Mouse (Mus musculus) bone marrow macrophage, adult 2 months (primary cell): ENCODE data around the gene Mab21l2. TPM values are rescaled to one million over a fixed set of nuclear protein-coding genes. Genes with fewer than 3 reads are reported as not detected.
A peak's percentile ranks its signal among the peaks of the same experiment; 100 is the strongest.

Experiments used
- H3K27ac ChIP-seq: 2 replicates; pipeline ENCODE4 v1.5.1; 2012; ENCODE audit warnings: low read depth, low read length; ENCODE audit not compliant: insufficient read depth
- H3K4me1 ChIP-seq: 2 replicates; pipeline ENCODE4 v1.6.1; 2012; ENCODE audit warnings: low read length; ENCODE audit not compliant: control insufficient read depth, insufficient read depth
- H3K4me3 ChIP-seq: 2 replicates; pipeline ENCODE4 v1.5.1; 2012; ENCODE audit warnings: mild to moderate bottlenecking, low read length, moderate library complexity; ENCODE audit not compliant: insufficient read depth
- CTCF ChIP-seq: IDR thresholded peaks from 2 replicates; pipeline ENCODE4 v1.5.1; 2012; ENCODE audit warnings: low read depth, mild to moderate bottlenecking, low read length, moderate library complexity
- POLR2A ChIP-seq: IDR thresholded peaks from 2 replicates; pipeline ENCODE4 v1.6.1; 2012; ENCODE audit warnings: mild to moderate bottlenecking, low read depth, low read length, borderline replicate concordance
- polyA plus RNA-seq: library from polyadenylated mRNA; stranded (reverse); fragments of >200 nt; gene quantifications from 2 replicates; pipeline ENCODE4 v1.2.4, GENCODE M21; 2012; ENCODE audit not compliant: missing spikeins, insufficient read depth, insufficient read length

The Mab21l2 gene
- polyA plus RNA-seq, 1 experiment = not detected

GRCm38 (mm10) chr3:86552170-86552569 is 3.7 kb upstream of the Mab21l2 start:
- TF ChIP-seq POLR2A (no peak), CTCF (no peak)
- H3K4me1 ChIP-seq = peaks cover 9% of the 10 kb centered on the region
- no peak overlapping the region for H3K4me3 ChIP-seq
- H3K27ac ChIP-seq = no peak overlapping the region

- H3K27ac ChIP-seq = no peak overlapping the region
- peaks cover 3% of the 10 kb centered on the region; the same call in 1 of the 2 replicates for H3K4me1 ChIP-seq
- no peak overlapping the region for H3K4me3 ChIP-seq
- TF ChIP-seq CTCF (no peak), POLR2A (no peak)
These were observed 2.7 kb upstream of the Mab21l2 start for GRCm38 (mm10) chr3:86551011-86551728.

DNA sequence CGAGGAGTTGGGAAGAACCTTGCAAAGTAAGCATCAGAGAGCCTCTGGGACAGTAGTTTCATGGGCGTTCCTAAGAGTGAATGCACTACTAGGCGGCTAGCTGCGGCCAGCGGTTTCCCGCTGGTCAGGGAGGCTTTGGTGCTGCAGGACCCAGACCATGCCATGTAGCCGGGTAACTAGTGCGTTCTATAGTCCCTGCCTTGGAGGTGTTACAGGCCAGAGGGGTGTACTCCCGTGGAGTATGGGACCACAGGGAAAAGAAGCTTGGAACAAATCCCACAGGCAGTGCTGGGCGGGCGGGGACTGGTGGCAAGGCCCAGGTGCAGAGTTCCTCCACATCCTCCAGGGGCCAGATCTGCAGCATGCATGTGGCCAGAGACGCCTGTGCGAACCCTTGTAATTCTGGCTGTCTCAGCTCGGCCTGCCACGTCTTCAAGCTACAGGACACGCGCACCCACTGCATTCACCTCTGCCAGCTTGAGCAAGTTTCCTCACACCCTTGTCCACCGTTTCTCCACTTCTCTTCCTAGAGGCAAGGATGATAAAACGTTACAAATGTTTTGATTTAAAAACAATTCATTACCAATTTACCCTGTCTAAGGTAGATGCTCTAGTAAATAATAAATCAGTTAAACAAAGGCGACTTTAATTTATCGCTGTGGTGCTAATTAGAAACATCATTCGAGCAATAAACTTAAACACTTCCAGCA is 2.0 kb upstream of the Mab21l2 start:
- Histone ChIP-seq H3K4me3 (no peak overlapping the region), H3K27ac (no peak overlapping the region), H3K4me1 (peaks cover 3% of the 10 kb centered on the region; the same call in 1 of the 2 replicates)
- TF ChIP-seq POLR2A (no peak), CTCF (no peak)

DNA sequence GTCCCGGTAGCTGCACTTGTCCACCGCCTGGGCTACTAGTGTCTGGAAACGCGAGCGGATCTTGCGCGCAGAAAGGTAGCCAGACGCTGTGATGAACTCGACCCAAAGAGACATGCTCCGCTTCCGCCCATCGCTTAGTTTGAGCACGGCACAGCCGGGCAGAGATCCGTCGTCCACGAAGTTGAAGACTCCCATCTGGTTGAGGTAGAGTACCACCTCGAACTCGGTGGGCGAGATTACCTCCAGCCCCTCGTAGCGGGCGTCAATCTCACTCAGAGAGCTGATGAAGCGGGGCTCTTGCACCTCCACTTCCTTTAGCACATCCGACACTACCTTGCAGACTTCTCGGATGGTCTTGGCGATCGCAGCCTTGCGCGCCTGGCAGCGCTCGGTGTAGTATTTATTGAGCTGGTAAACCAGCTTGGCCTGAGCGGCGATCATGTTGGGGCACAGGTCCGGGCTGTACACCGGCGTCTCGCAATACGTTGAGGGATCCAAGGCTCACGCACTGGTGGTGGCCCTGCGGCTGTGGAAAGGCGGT is 1.1 kb downstream of the Mab21l2 start:
- Histone ChIP-seq H3K27ac (no peak overlapping the region), H3K4me1 (peaks cover 3% of the 10 kb centered on the region; the same call in 1 of the 2 replicates), H3K4me3 (peak overlapping the region; percentile 56)
- TF ChIP-seq CTCF (no peak), POLR2A (no peak)

DNA sequence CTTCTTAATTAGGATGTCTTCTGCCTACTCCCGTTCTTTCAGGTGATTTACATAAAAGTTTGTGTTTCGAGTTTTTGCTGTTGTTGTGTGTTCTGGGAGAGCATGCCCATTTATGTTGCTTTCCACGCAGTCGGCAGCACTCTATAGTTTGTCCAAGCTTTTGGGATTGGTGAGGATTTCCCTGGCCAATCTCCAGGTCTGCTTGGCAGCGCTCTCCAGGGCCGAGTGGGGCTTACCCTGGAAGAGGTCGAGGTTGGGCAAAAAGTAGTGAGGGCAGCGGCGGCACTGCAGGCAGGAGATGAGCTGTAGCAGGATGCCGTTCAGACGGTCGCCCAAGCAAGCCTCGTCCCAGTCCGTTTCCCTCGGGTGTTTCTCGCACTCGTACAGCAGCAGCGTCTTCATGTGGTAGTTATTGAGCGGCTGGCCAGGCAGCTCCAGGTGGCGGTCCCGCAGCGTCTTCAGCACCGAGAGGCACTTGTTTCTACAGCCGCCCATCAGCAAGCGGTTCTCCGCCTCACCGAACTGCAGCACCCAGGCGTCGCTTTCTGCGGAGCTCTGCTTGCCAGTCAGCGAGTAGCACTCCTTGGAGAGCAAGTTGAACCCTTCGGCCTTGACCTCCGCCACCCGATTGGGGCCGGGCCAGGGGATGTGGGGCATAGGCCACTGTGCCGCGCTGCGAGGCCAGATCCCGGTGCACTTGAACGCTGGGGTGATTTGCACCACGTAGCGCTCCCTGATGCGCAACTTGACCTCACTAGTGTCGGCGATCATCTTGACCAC is 1.8 kb downstream of the Mab21l2 start:
- peaks cover 3% of the 10 kb centered on the region; the same call in 1 of the 2 replicates for H3K4me1 ChIP-seq
- H3K27ac ChIP-seq = no peak overlapping the region
- TF ChIP-seq POLR2A (no peak), CTCF (no peak)
- peak overlapping the region; percentile 56 for H3K4me3 ChIP-seq

- TF ChIP-seq CTCF = no peak
- no peak for TF ChIP-seq POLR2A
- peak overlapping the region; percentile 56 for H3K4me3 ChIP-seq
- H3K27ac ChIP-seq = no peak overlapping the region
- H3K4me1 ChIP-seq = peaks cover 3% of the 10 kb centered on the region; the same call in 1 of the 2 replicates
These were observed 2.5 kb downstream of the Mab21l2 start for GRCm38 (mm10) chr3:86545945-86546344.

DNA sequence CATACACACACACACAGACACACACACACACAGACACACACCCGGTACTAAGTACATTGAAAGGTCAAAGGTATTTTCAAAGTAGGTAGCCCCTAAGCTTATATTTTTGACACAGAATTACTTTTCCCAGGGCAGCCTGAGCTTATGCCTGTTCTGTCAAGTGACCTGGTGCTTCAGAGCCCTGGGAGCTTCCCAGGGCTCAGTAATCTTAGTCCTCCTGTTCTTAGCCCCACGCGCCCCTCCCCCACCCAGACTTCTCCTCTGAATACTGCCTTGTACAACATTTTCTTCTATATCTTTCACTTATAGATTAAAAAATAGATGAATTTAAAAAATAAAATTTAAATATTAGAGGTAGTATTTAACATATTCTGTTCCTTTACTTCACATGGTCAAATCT is 3.6 kb downstream of the Mab21l2 start:
- Histone ChIP-seq H3K4me3 (no peak overlapping the region), H3K4me1 (peaks cover 3% of the 10 kb centered on the region; the same call in 1 of the 2 replicates), H3K27ac (no peak overlapping the region)
- TF ChIP-seq CTCF (no peak), POLR2A (no peak)

DNA sequence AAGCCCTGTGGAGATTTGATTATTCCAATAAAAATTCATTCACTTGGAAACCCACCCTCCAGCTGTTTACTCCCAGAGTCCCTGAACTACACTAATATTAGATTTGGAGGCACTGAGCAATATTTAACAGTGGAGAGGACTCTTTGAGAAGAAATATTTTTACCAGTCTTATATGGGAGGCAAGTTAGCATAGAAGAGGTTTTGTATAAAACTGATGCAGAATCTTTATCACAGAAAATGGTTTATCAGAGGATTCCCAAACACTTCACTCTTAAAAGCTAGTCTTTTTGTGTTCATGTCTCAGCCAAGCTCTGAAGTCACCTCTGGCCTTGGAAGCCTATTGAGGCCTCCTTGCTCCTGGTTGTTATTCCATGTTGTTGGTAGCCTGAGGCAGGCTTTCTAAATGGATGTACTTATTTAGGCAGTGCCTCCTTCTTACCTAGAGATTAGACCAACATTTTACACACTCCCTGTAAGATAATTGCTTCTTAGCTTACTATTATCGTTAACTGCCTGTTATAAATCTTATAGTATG is 6.5 kb downstream of the Mab21l2 start:
- Histone ChIP-seq H3K27ac (no peak overlapping the region), H3K4me3 (no peak overlapping the region), H3K4me1 (no peaks in the 10 kb centered on the region)
- no peak for TF ChIP-seq POLR2A
- TF ChIP-seq CTCF = no peak

DNA sequence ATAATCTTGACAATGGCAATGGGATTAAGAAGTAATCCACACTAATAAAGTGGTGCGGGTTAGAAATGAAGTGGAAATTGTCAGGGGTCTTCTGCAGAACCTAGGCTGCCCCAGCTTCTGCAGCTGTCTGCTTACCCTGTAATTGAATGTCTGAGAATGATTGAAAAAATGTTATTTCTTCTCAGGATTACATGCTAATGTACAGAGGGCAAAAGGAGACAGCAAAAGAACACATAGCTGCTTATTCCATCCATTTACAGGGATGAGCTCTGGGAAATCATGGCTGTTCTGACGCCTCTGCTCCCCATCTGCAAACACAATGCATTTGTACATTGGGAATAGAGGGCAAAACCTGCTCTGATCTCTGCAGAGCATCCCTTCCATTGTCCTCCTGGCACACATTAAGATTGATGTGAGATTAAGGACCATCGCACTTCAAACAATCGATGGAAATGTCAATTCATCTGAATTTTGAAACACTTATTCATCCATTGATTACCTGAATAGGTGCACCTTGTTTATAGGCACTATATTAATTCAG is 7.3 kb downstream of the Mab21l2 start:
- no peaks in the 10 kb centered on the region for H3K4me1 ChIP-seq
- TF ChIP-seq CTCF (no peak), POLR2A (no peak)
- H3K27ac ChIP-seq = no peak overlapping the region
- H3K4me3 ChIP-seq = no peak overlapping the region
